Mouse (Mus musculus) mammary gland, adult 2 months (tissue): ENCODE data around the gene Gm11983. TPM values are rescaled to one million over a fixed set of nuclear protein-coding genes. Genes with fewer than 3 reads are reported as not detected.

Source experiments
- polyA plus RNA-seq: library from polyadenylated mRNA; depleted of rRNA; stranded (reverse); fragments of >200 nt; gene quantifications from 2 replicates; pipeline ENCODE4 v1.2.3, GENCODE M21; 2012; ENCODE audit warnings: low replicate concordance; rRNA removed

Gene Gm11983
- not detected in 2 replicates for polyA plus RNA-seq

DNA sequence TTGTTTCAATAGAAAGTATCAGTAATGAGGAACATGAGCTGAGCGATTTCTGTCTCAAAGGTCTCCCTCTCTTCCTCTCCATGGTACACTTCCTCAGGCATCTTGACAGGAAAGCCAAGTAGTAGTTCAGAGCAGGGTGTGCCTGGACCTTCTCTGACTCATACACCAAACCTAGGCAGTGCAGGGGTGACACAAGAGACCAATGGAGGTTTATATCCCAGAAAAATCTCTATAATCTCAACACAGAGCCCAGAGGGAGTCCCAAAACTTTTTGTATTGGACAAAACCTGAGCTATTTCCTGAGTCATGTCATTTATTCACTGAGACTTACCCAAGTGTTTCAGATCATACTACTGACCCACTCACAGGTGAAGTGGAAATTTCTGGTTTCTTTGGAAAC lies at the start of gene Gm11983:
Gm11983 (minus strand) TSS at position 101 of the 400 bp plus-strand sequence.

Other genes with a start within 250 kb of the Gm11983 start
- 1.3 and 1.4 TPM in 2 replicates for gene Nacad, start 231.6 kb downstream of the Gm11983 start, polyA plus RNA-seq
- 103 and 119 TPM in 2 replicates for gene Tbrg4, start 211.6 kb downstream of the Gm11983 start, polyA plus RNA-seq
- not detected in 2 replicates for gene Wap, start 199.0 kb downstream of the Gm11983 start, polyA plus RNA-seq
- 2.8 and 4.1 TPM in 2 replicates for gene Ramp3, start 179.1 kb downstream of the Gm11983 start, polyA plus RNA-seq
- gene Adcy1, start 225.8 kb upstream of the Gm11983 start, polyA plus RNA-seq: 0.41 and 0.89 TPM in 2 replicates